Mouse (Mus musculus): Measurements from ENCODE around the gene Zc3h8. TPM values are rescaled to one million over a fixed set of nuclear protein-coding genes. Genes with fewer than 3 reads are reported as not detected.

Zc3h8 gene
- polyA plus RNA-seq, 1 experiment from 2014 or later: 4.2 TPM

DNA sequence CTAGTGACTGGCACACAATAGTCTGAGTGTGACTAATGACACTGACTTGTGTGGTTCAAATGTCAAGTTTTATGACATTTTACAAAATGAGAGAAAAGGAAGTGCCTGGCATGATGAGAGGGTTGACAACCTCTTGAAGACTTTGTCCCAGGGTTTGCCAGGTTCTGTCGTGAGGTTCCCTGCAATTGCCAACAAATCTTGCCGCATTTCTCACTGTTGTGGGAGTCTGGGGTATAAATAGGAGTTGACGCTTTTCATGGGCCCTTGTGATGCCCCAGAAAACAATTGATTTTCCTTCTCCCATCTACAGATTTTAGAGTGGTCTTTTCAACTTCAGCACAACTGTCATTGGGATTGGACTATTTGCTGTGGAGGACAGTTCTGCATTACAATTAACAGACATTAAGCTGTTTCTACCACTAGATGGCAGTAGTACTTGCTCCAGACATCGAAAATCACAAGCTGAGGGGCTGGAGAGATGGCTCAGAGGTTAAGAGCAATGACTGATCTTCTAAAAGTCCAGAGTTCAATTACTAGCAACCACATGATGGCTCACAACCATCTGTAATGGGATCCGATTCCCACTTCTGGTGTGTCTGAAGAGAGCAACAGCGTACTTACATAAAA is 4.2 kb upstream of the Zc3h8 start:
- 29% methylated on average over 6 of the region's 6 CpGs for WGBS (ENCODE audit: insufficient replicate concordance)
- Histone ChIP-seq H3K9ac (no peak overlapping the region), H3K4me2 (no peak overlapping the region), H3K4me3 (replicated peaks) (no peak overlapping the region), H3K9me3 (replicated peaks) (no peaks in the 10 kb centered on the region), H3K27me3 (peaks cover 4% of the 10 kb centered on the region; the same call in 1 of the 2 replicates), H3K4me1 (replicated peaks) (peaks cover 8% of the 10 kb centered on the region), H3K27ac (no peak overlapping the region), H3K36me3 (no peaks in the 10 kb centered on the region)
- peak; percentile 20 for DNase-seq
- no peak for ATAC-seq (ENCODE audit: low read depth)

- DNase-seq (no peak), ATAC-seq (ENCODE audit: low read depth) (no peak)
- no peak overlapping the region for H3K4me3 ChIP-seq (replicated peaks)
- no peak overlapping the region for H3K27ac ChIP-seq
- no peaks in the 10 kb centered on the region for H3K4me1 ChIP-seq (replicated peaks)
- 70% methylated on average over 3 of the region's 3 CpGs for WGBS (ENCODE audit: insufficient replicate concordance)
- no peaks in the 10 kb centered on the region for H3K9me3 ChIP-seq (replicated peaks)
- H3K9ac ChIP-seq: no peak overlapping the region
- H3K36me3 ChIP-seq: peaks cover 30% of the 10 kb centered on the region
- no peaks in the 10 kb centered on the region for H3K27me3 ChIP-seq
- H3K4me2 ChIP-seq: no peak overlapping the region
These were observed 7.6 kb downstream of the Zc3h8 start for GRCm38 (mm10) chr2:128936256-128936655.

GRCm38 (mm10) chr2:128930704-128931103 is 13.2 kb downstream of the Zc3h8 start:
- H3K36me3 ChIP-seq: peaks cover 43% of the 10 kb centered on the region
- H3K4me1 ChIP-seq (replicated peaks): no peaks in the 10 kb centered on the region
- no peak overlapping the region for H3K4me3 ChIP-seq (replicated peaks)
- no peak overlapping the region for H3K9ac ChIP-seq
- no peak for DNase-seq
- H3K9me3 ChIP-seq (replicated peaks): no peaks in the 10 kb centered on the region
- H3K27me3 ChIP-seq: no peaks in the 10 kb centered on the region
- H3K27ac ChIP-seq: no peak overlapping the region
- no peak for ATAC-seq (ENCODE audit: low read depth)
- no peak overlapping the region for H3K4me2 ChIP-seq

- WGBS (ENCODE audit: insufficient replicate concordance): 69% methylated on average over 3 of the region's 3 CpGs
- H3K36me3 ChIP-seq: peaks cover 34% of the 10 kb centered on the region
These were observed 15.4 kb downstream of the Zc3h8 start for GRCm38 (mm10) chr2:128928446-128928845.

DNA sequence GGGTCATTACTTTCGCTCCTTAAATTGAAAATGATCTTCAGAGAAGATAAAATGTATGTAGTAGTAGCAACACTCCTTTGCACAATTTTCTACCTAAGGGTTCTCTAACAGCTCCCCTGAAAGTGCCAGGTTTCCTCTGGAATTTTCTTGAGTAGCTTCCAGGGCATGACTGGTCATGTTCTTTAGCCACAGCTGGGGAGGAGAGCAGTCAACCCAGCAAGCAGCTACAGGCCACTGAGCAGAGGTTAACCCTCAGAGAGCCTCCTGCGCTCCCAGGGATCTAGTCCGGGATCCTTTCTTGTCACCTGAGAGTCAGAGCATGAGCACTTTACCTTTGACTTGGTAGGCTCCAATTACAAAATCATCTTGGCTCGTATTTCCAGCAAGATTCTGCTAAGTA is 19.1 kb downstream of the Zc3h8 start:
- Histone ChIP-seq H3K4me3 (replicated peaks) (no peak overlapping the region), H3K9ac (no peak overlapping the region), H3K4me1 (replicated peaks) (no peaks in the 10 kb centered on the region), H3K27ac (no peak overlapping the region), H3K27me3 (no peaks in the 10 kb centered on the region), H3K4me2 (no peak overlapping the region), H3K36me3 (peaks cover 23% of the 10 kb centered on the region), H3K9me3 (replicated peaks) (no peaks in the 10 kb centered on the region)
- WGBS (ENCODE audit: insufficient replicate concordance): 74% methylated on average over 4 of the region's 4 CpGs
- ATAC-seq (ENCODE audit: low read depth): no peak
- DNase-seq: no peak

More at GRCm38 (mm10) chr2:128928446-128928845, 15.4 kb downstream of the Zc3h8 start:
- no peaks in the 10 kb centered on the region for H3K27me3 ChIP-seq
- no peak overlapping the region for H3K4me3 ChIP-seq (replicated peaks)
- no peak overlapping the region for H3K9ac ChIP-seq
- no peak overlapping the region for H3K27ac ChIP-seq
- no peaks in the 10 kb centered on the region for H3K4me1 ChIP-seq (replicated peaks)
- no peaks in the 10 kb centered on the region for H3K9me3 ChIP-seq (replicated peaks)
- ATAC-seq (ENCODE audit: low read depth) (no peak), DNase-seq (no peak)
- no peak overlapping the region for H3K4me2 ChIP-seq

- Histone ChIP-seq H3K4me2 (no peak overlapping the region), H3K9ac (no peak overlapping the region), H3K27me3 (no peaks in the 10 kb centered on the region), H3K27ac (no peak overlapping the region), H3K4me3 (replicated peaks) (no peak overlapping the region), H3K4me1 (replicated peaks) (no peaks in the 10 kb centered on the region), H3K36me3 (no peaks in the 10 kb centered on the region), H3K9me3 (replicated peaks) (no peaks in the 10 kb centered on the region)
- DNase-seq: no peak
- no peak for ATAC-seq (ENCODE audit: low read depth)
- 70% methylated on average over 3 of the region's 3 CpGs for WGBS (ENCODE audit: insufficient replicate concordance)
These were observed 27.3 kb downstream of the Zc3h8 start for GRCm38 (mm10) chr2:128916528-128916927.

DNA sequence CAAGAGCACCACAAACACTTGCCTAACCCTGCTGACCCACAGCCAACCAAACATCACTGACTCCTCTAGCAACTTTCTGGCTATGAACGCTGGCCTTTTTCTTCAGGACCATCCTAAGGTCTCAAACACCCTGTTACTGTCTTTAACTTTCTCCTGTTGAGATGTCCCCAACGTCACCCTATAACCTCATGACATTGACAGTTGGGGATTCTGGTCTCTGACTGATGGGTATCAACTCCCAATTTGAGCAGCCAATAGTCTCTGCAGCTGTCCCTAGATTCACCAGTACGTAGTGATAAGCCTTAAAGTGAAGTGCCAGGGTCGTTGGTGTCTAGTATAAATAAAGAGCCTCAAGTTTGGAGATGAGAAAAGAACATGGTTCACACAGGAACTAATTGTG is 28.9 kb downstream of the Zc3h8 start:
- ATAC-seq (ENCODE audit: low read depth) (no peak), DNase-seq (no peak)
- Histone ChIP-seq H3K4me3 (replicated peaks) (no peak overlapping the region), H3K27ac (no peak overlapping the region), H3K4me1 (replicated peaks) (no peaks in the 10 kb centered on the region), H3K9ac (no peak overlapping the region), H3K36me3 (no peaks in the 10 kb centered on the region), H3K4me2 (no peak overlapping the region), H3K9me3 (replicated peaks) (no peaks in the 10 kb centered on the region), H3K27me3 (no peaks in the 10 kb centered on the region)
- 51% methylated on average over 4 of the region's 4 CpGs for WGBS (ENCODE audit: insufficient replicate concordance)

GRCm38 (mm10) chr2:128903661-128904060 is 40.2 kb downstream of the Zc3h8 start:
- Histone ChIP-seq H3K9me3 (replicated peaks) (no peaks in the 10 kb centered on the region), H3K36me3 (no peaks in the 10 kb centered on the region), H3K4me1 (replicated peaks) (no peaks in the 10 kb centered on the region), H3K4me2 (no peak overlapping the region), H3K4me3 (replicated peaks) (no peak overlapping the region), H3K27me3 (no peaks in the 10 kb centered on the region), H3K9ac (no peak overlapping the region), H3K27ac (no peak overlapping the region)
- WGBS (ENCODE audit: insufficient replicate concordance): 60% methylated on average over 3 of the region's 3 CpGs
- DNase-seq: no peak
- no peak for ATAC-seq (ENCODE audit: low read depth)

DNA sequence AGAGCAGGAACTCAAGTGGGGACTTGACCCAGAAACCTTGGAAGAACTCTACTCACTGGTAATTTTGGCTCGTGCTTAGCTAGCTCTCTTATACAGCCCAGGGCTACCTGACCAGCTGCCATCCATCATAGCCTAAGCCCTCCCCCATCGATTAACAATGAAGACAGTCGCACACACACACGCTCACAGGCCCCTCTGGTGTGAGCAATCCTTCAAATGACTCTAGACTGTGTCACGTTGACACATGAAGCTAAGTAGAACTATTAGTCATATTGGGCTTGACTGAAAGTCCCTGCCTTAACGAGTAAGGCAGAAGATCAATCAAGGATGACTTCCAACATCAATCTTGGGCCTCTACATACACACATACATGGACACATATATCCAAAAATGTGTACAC is 41.0 kb downstream of the Zc3h8 start:
- no peak for ATAC-seq (ENCODE audit: low read depth)
- H3K4me3 ChIP-seq (replicated peaks): no peak overlapping the region
- no peaks in the 10 kb centered on the region for H3K27me3 ChIP-seq
- no peak for DNase-seq
- no peak overlapping the region for H3K4me2 ChIP-seq
- 64% methylated on average over 6 of the region's 6 CpGs for WGBS (ENCODE audit: insufficient replicate concordance)
- H3K4me1 ChIP-seq (replicated peaks): no peaks in the 10 kb centered on the region
- H3K9me3 ChIP-seq (replicated peaks): no peaks in the 10 kb centered on the region
- H3K27ac ChIP-seq: no peak overlapping the region
- no peak overlapping the region for H3K9ac ChIP-seq
- H3K36me3 ChIP-seq: no peaks in the 10 kb centered on the region

- Histone ChIP-seq H3K4me2 (peak overlapping the region; percentile 56), H3K27me3 (peaks cover 10% of the 10 kb centered on the region; the same call in 1 of the 2 replicates), H3K9ac (no peak overlapping the region), H3K27ac (no peak overlapping the region), H3K4me1 (replicated peaks) (peaks cover 3% of the 10 kb centered on the region; the same call in 1 of the 2 replicates), H3K4me3 (replicated peaks) (peak overlapping the region; percentile 34), H3K9me3 (replicated peaks) (0 out of 2 replicates have a peak, but pooled peaks cover 7% of the 10 kb centered on the region), H3K36me3 (no peaks in the 10 kb centered on the region)
- ATAC-seq (ENCODE audit: low read depth) (no peak), DNase-seq (no peak)
- 13% methylated on average over 34 of the region's 37 CpGs for WGBS (ENCODE audit: insufficient replicate concordance)
These were observed 51.6 kb downstream of the Zc3h8 start for GRCm38 (mm10) chr2:128892180-128892721.

- H3K36me3 ChIP-seq: no peaks in the 10 kb centered on the region
- 69% methylated on average over 4 of the region's 4 CpGs for WGBS (ENCODE audit: insufficient replicate concordance)
- H3K4me1 ChIP-seq (replicated peaks): peaks cover 3% of the 10 kb centered on the region; the same call in 1 of the 2 replicates
- H3K4me3 ChIP-seq (replicated peaks): no peak overlapping the region
- DNase-seq: no peak
- H3K27me3 ChIP-seq: peaks cover 10% of the 10 kb centered on the region; the same call in 1 of the 2 replicates
- H3K27ac ChIP-seq: no peak overlapping the region
- 0 out of 2 replicates have a peak, but pooled peaks cover 7% of the 10 kb centered on the region for H3K9me3 ChIP-seq (replicated peaks)
- no peak overlapping the region for H3K9ac ChIP-seq
- H3K4me2 ChIP-seq: no peak overlapping the region
- no peak for ATAC-seq (ENCODE audit: low read depth)
These were observed 53.1 kb downstream of the Zc3h8 start for GRCm38 (mm10) chr2:128890661-128891335.
